Mouse (Mus musculus): ENCODE measurements around the gene Ankrd37. TPM values are rescaled to one million over a fixed set of nuclear protein-coding genes. Genes with fewer than 3 reads are reported as not detected.

Gene Ankrd37
- total RNA-seq (2012; rRNA removed), result 25.7 and 79.0 TPM in 2 replicates
- total RNA-seq (2014; rRNA removed), result 142 and 157 TPM in 2 replicates
- polyA plus RNA-seq (2012; ENCODE audit: insufficient read length, low read depth), result 12.8 and 17.2 TPM in 2 replicates

DNA sequence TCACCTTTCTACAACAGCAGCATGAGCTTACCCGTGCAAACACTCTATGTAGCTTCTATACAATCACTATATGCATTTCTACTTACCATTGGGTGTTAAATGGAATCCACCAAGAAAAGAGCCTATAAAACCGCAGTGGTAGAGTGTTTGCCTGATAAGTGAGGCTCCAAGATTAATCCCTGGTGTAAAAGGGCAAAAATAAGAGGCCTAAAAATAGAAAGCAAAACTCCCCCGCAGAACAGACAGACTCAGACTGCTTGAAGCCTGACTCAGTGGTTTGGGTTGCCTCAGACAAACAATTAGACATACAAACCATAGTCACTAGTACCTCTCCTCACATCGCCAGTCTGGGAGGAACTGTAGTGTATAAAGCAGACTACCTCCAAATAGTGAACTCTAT lies at the start of gene Ankrd37:
Gene Ankrd37 (minus strand): TSS at position 112 of the 400 bp plus-strand sequence.
- Histone ChIP-seq H3K36me3 (replicated peaks in 1 of 2; ENCODE audit: control insufficient read depth in 1 of 2, insufficient read depth in 1 of 2, low read length in 1 of 2) (no peaks in the 10 kb centered on the region), H3K27me3 (replicated peaks) (no peaks in the 10 kb centered on the region), H3K4me1 (ENCODE audit: control insufficient read depth in 1 of 2, insufficient read depth in 2 of 2) (peaks cover 0 to 31% of the 10 kb centered on the region in 2 experiments; a peak in 3 of 4 replicates), H3K27ac (ENCODE audit: insufficient read depth, low read depth) (no peak within 1 kb of the TSS), H3K79me2 (replicated peaks; ENCODE audit: control insufficient read depth, extremely low read depth, insufficient read depth, poor library complexity, severe bottlenecking) (no peaks in the 10 kb centered on the region), H3K4me2 (ENCODE audit: insufficient read depth, low read depth, poor library complexity, severe bottlenecking) (peak within 1 kb of the TSS; percentile 76; the same call in 1 of the 2 replicates), H3K4me3 (replicated peaks in 1 of 3; ENCODE audit: low read depth in 2 of 3, low read length in 2 of 3, poor library complexity in 1 of 3) (no peak within 1 kb of the TSS), H3K9ac (ENCODE audit: insufficient read depth, low read depth) (no peak within 1 kb of the TSS), H3K9me3 (replicated peaks; ENCODE audit: low read length) (no peaks in the 10 kb centered on the region)
- DNase-seq (ENCODE audit: extremely low read depth), result no peak
- dilution Hi-C loops (cut with MboI; ENCODE audit: extremely low pct_ligation_motif_present, extremely low pct_unique_long_range_greater_than_20kb, low sequenced_read_pairs) (no loop called here), in situ Hi-C loops (cut with MboI; ENCODE audit: low pct_ligation_motif_present, low pct_unique_long_range_greater_than_20kb, low sequenced_read_pairs) (no loop called here)
- no peak for TF ChIP-seq TBP (conservative IDR thresholded peaks at IDR 0.05; ENCODE audit: low read depth, low read length)
- no peak for TF ChIP-seq MAZ (IDR thresholded peaks at IDR 0.05; ENCODE audit: low read depth, low read length)
- TF ChIP-seq CTCF (conservative IDR thresholded peaks at IDR 0.05 in 1 of 2, IDR thresholded peaks at IDR 0.05 in 1 of 2; ENCODE audit: low read depth in 2 of 2, low read length in 2 of 2), result no peak
- no peak for TF ChIP-seq MXI1 (IDR thresholded peaks at IDR 0.05; ENCODE audit: low read depth, low read length)
- no peak for TF ChIP-seq ZNF384 (IDR thresholded peaks at IDR 0.05; ENCODE audit: low read depth, low read length)
- no peak for TF ChIP-seq JUN (IDR thresholded peaks at IDR 0.05; ENCODE audit: insufficient read depth, low read depth, low read length)
- TF ChIP-seq CHD1 (IDR thresholded peaks at IDR 0.05; ENCODE audit: low read depth, low read length), result no peak
- no peak for TF ChIP-seq BHLHE40 (IDR thresholded peaks at IDR 0.05; ENCODE audit: low read depth, low read length)
- TF ChIP-seq MAX (IDR thresholded peaks at IDR 0.05; ENCODE audit: low read length), result no peak
- no peak for TF ChIP-seq KAT2A (IDR thresholded peaks at IDR 0.05; ENCODE audit: insufficient replicate concordance, low read length)
- no peak for TF ChIP-seq NELFE (IDR thresholded peaks at IDR 0.05; ENCODE audit: low read depth, low read length)
- no peak for TF ChIP-seq MAFK (IDR thresholded peaks at IDR 0.05; ENCODE audit: insufficient replicate concordance, low read length)
- no peak for TF ChIP-seq IRF4 (IDR thresholded peaks at IDR 0.05; ENCODE audit: low read depth, low read length)
- no peak for TF ChIP-seq HCFC1 (IDR thresholded peaks at IDR 0.05; ENCODE audit: low read depth, low read length)
- no peak for TF ChIP-seq ETS1 (conservative IDR thresholded peaks at IDR 0.05; ENCODE audit: low read depth, low read length)
- no peak for TF ChIP-seq ELF1 (IDR thresholded peaks at IDR 0.05; ENCODE audit: low read depth, low read length)
- no peak for TF ChIP-seq SMC3 (IDR thresholded peaks at IDR 0.05; ENCODE audit: low read depth, low read length)
- TF ChIP-seq NRF1 (IDR thresholded peaks at IDR 0.05; ENCODE audit: low read depth, low read length), result no peak

DNA sequence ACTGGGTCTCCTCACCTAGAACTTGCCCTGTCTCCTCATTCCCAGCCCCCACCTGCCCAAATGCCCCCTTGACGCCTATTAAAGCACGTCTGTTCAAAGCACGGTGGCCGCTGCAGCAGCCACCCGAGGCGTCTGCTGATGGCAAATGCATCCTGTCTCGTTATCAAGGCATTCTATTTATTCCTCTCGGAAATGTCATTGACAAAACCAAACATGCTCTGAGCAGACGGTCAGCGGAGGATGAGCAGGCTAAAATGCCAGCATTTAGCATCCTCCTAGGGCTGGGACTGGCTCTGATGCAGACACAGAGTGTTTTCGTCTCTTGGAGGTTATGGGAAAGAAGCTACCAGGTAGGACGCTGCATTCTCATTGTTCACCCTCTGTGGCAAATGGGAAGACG lies 34.8 kb upstream of the Ankrd37 start:
- Histone ChIP-seq H3K9me3 (replicated peaks; ENCODE audit: low read length) (no peaks in the 10 kb centered on the region), H3K27me3 (replicated peaks) (no peaks in the 10 kb centered on the region), H3K36me3 (replicated peaks in 1 of 2; ENCODE audit: control insufficient read depth in 1 of 2, insufficient read depth in 1 of 2, low read length in 1 of 2) (peaks cover 16 to 42% of the 10 kb centered on the region in 2 experiments), H3K27ac (ENCODE audit: insufficient read depth, low read depth) (no peak overlapping the region), H3K4me2 (ENCODE audit: insufficient read depth, low read depth, poor library complexity, severe bottlenecking) (no peak overlapping the region), H3K9ac (ENCODE audit: insufficient read depth, low read depth) (no peak overlapping the region), H3K79me2 (replicated peaks; ENCODE audit: control insufficient read depth, extremely low read depth, insufficient read depth, poor library complexity, severe bottlenecking) (no peaks in the 10 kb centered on the region), H3K4me1 (ENCODE audit: control insufficient read depth in 1 of 2, insufficient read depth in 2 of 2) (peaks cover 6 to 19% of the 10 kb centered on the region in 2 experiments), H3K4me3 (replicated peaks in 1 of 3; ENCODE audit: low read depth in 2 of 3, low read length in 2 of 3, poor library complexity in 1 of 3) (no peak overlapping the region)
- dilution Hi-C loops (cut with MboI; ENCODE audit: extremely low pct_ligation_motif_present, extremely low pct_unique_long_range_greater_than_20kb, low sequenced_read_pairs) (no loop called here), in situ Hi-C loops (cut with MboI; ENCODE audit: low pct_ligation_motif_present, low pct_unique_long_range_greater_than_20kb, low sequenced_read_pairs) (no loop called here)
- TF ChIP-seq PAX5 (IDR thresholded peaks at IDR 0.05; ENCODE audit: low read length), result no peak
- TF ChIP-seq CHD1 (IDR thresholded peaks at IDR 0.05; ENCODE audit: low read depth, low read length), result no peak
- no peak for TF ChIP-seq GABPA (IDR thresholded peaks at IDR 0.05; ENCODE audit: insufficient replicate concordance, low read depth, low read length)
- TF ChIP-seq CTCF (conservative IDR thresholded peaks at IDR 0.05 in 1 of 2, IDR thresholded peaks at IDR 0.05 in 1 of 2; ENCODE audit: low read depth in 2 of 2, low read length in 2 of 2), result no peak
- no peak for TF ChIP-seq MAFK (IDR thresholded peaks at IDR 0.05; ENCODE audit: insufficient replicate concordance, low read length)
- TF ChIP-seq NRF1 (IDR thresholded peaks at IDR 0.05; ENCODE audit: low read depth, low read length), result no peak
- no peak for TF ChIP-seq BHLHE40 (IDR thresholded peaks at IDR 0.05; ENCODE audit: low read depth, low read length)
- no peak for TF ChIP-seq TCF12 (IDR thresholded peaks at IDR 0.05; ENCODE audit: low read depth, low read length)
- TF ChIP-seq ZC3H11A (IDR thresholded peaks at IDR 0.05; ENCODE audit: low read depth, low read length), result no peak
- no peak for TF ChIP-seq TBP (conservative IDR thresholded peaks at IDR 0.05; ENCODE audit: low read depth, low read length)
- TF ChIP-seq USF2 (conservative IDR thresholded peaks at IDR 0.05; ENCODE audit: low read depth, low read length), result no peak
- DNase-seq (ENCODE audit: extremely low read depth), result no peak
